Mouse (Mus musculus) brain, embryonic 18.5 days (tissue): ENCODE results near the gene Ttc17.

Source experiments
- DNase-seq: peaks from one replicate; pipeline ENCODE4 v3.0.0-alpha.2; 2012; ENCODE audit warnings: low read depth, low spot score

Gene Ttc17

GRCm38 (mm10) chr2:94381057-94381647 is 25.3 kb downstream of the Ttc17 start:
- no peak for DNase-seq

GRCm38 (mm10) chr2:94378678-94379077 is 27.8 kb downstream of the Ttc17 start:
- no peak for DNase-seq

GRCm38 (mm10) chr2:94371093-94371492 is 35.4 kb downstream of the Ttc17 start:
- no peak for DNase-seq

- DNase-seq = no peak
Observed at GRCm38 (mm10) chr2:94363821-94364220, 42.7 kb downstream of the Ttc17 start.

GRCm38 (mm10) chr2:94360398-94360973 is 46.0 kb downstream of the Ttc17 start:
- no peak for DNase-seq

GRCm38 (mm10) chr2:94348165-94348591 is 58.3 kb downstream of the Ttc17 start:
- DNase-seq = no peak

GRCm38 (mm10) chr2:94346746-94347145 is 59.7 kb downstream of the Ttc17 start:
- DNase-seq = no peak

- no peak for DNase-seq
Observed at GRCm38 (mm10) chr2:94344624-94345023, 61.9 kb downstream of the Ttc17 start.

- DNase-seq = peak; percentile 45
Observed at GRCm38 (mm10) chr2:94343290-94344285, 62.9 kb downstream of the Ttc17 start.

- no peak for DNase-seq
Observed at GRCm38 (mm10) chr2:94340769-94341168, 65.7 kb downstream of the Ttc17 start.

- DNase-seq = no peak
Observed at GRCm38 (mm10) chr2:94339495-94339894, 67.0 kb downstream of the Ttc17 start.

- peak; percentile 55 for DNase-seq
Observed at GRCm38 (mm10) chr2:94336336-94336735, 70.2 kb downstream of the Ttc17 start.

- DNase-seq = no peak
Observed at GRCm38 (mm10) chr2:94334742-94335046, 71.8 kb downstream of the Ttc17 start.

- no peak for DNase-seq
Observed at GRCm38 (mm10) chr2:94333841-94334741, 72.4 kb downstream of the Ttc17 start.

GRCm38 (mm10) chr2:94333086-94333485 is 73.4 kb downstream of the Ttc17 start:
- no peak for DNase-seq

GRCm38 (mm10) chr2:94329336-94329735 is 77.2 kb downstream of the Ttc17 start:
- DNase-seq = no peak

- no peak for DNase-seq
Observed at GRCm38 (mm10) chr2:94327836-94328235, 78.7 kb downstream of the Ttc17 start.

- DNase-seq = no peak
Observed at GRCm38 (mm10) chr2:94319780-94320179, 86.7 kb downstream of the Ttc17 start.

GRCm38 (mm10) chr2:94316526-94316925 is 90.0 kb downstream of the Ttc17 start:
- DNase-seq = no peak

- no peak for DNase-seq
Observed at GRCm38 (mm10) chr2:94303984-94304383, 102.5 kb downstream of the Ttc17 start.

- DNase-seq = no peak
Observed at GRCm38 (mm10) chr2:94302393-94302792, 104.1 kb downstream of the Ttc17 start.

GRCm38 (mm10) chr2:94301749-94302148 is 104.7 kb downstream of the Ttc17 start:
- DNase-seq = no peak
